Mouse (Mus musculus): ENCODE data around the gene Gm11937.
A peak's percentile ranks its signal among the peaks of the same experiment; 100 is the strongest.
"Not testable (repeated sequence)": the region's sequence is repeated elsewhere in the genome, so short reads cannot be mapped to it uniquely, and the experiment has no call there.

Gm11937 gene

DNA sequence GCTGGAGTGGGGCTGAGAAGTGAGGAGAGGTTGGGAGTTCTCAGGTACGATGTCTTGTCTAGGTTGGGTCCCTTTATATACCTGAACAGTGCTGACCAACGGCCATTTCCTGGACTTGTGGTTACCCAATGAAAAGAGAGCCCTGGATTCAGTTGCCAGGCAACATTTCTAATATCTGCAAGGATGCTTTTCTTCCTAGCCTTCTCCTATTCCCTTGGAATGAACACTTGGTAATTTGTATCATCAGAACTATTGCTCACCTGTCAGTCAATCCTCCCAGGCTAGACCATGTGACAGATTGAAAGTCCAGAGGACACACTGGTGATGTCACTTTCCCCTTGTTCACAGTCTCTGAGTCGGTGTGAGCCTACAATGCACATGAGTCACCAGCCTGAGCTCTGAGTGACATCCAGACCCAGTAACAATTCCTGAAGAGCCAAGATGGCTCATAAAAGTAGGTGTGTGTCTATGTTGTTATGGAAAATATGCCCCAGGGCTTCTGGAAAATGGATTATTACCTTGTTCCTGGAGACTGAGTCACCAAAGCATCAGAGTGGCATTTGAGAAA lies 4.9 kb upstream of the Gm11937 start, which contains the start of gene Krtap2-4:
Krtap2-4 (minus strand) TSS at position 51 of the 568 bp plus-strand sequence.
- H3K27me3 ChIP-seq (ENCODE audit: control insufficient read depth, insufficient read depth, low read length, poor library complexity, severe bottlenecking): no peaks in the 10 kb centered on the region
- no peaks in the 10 kb centered on the region for H3K36me3 ChIP-seq (ENCODE audit: control insufficient read depth, insufficient read depth, low read length, poor library complexity, severe bottlenecking)
- no peak for DNase-seq (ENCODE audit: low read depth, low spot score)

DNA sequence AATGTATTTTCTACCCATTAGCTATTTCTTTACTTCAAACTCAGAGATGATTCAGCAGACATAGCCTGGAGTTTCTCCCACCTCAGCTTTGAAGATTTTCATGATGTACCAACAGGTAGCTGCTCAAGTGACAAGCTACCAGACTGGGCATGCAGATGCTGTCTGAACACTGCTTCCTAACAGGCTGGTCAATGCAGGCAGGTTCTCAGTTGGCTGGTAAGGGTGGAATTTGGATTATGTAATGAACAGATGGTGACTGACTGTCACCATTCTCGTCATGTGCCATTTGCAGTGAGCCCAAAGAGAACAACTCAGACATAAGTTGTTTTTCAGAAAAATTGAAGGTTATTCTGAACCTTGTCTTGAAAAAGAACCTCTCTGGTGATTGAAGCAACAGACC lies 863 bp downstream of the Gm11937 start:
- DNase-seq (ENCODE audit: low read depth, low spot score): no peak
- Histone ChIP-seq H3K27me3 (ENCODE audit: control insufficient read depth, insufficient read depth, low read length, poor library complexity, severe bottlenecking) (no peaks in the 10 kb centered on the region), H3K36me3 (ENCODE audit: control insufficient read depth, insufficient read depth, low read length, poor library complexity, severe bottlenecking) (no peaks in the 10 kb centered on the region)

DNA sequence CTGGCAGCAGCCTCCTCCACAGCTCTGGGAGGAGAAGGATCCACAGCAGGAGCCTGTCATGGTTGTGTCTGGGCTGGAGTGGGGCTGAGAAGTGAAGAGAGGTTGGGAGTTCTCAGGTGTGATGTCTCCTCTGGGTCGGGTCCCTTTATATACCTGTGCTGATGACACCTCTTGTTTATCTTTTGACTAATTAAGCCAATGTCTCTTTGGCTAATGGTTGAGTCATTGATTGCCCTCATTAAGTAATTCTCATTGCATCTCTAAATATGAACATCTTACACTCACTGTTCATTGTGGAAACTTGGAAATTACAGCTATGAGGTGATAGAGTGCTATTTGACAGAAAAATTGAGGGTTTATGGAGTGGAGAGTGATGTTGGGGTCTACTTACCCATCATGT lies 6.8 kb downstream of the Gm11937 start, which contains the start of gene Gm11938:
Gm11938 (minus strand) TSS at position 101 of the 400 bp plus-strand sequence.
- H3K27me3 ChIP-seq (ENCODE audit: control insufficient read depth, insufficient read depth, low read length, poor library complexity, severe bottlenecking); DNase-seq (ENCODE audit: low read depth, low spot score); H3K36me3 ChIP-seq (ENCODE audit: control insufficient read depth, insufficient read depth, low read length, poor library complexity, severe bottlenecking): not testable (repeated sequence)

DNA sequence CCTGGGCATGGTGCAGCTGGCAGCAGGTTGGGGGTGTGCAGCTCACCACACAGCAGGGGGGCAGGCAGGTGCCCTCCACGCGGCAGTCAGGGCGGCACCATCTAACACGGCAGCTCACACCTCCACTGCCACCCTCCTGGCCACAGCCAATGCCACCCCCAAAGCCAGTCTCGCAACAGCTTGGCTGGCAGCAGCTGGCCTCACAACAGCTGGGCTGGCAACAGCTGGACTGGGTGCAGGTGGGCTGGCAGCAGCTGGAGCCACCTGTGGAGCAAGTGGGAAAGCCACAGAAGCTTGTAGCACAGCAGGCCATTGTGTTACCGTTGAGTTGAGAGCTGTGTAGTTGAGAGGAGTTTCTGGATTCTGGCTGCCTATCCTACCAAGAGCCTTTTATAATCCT lies 12.2 kb downstream of the Gm11937 start, which contains the start of gene Krtap9-3:
Krtap9-3 (minus strand) TSS at position 364 of the 400 bp plus-strand sequence.
- not testable (repeated sequence) for H3K27me3 ChIP-seq (ENCODE audit: control insufficient read depth, insufficient read depth, low read length, poor library complexity, severe bottlenecking)

DNA sequence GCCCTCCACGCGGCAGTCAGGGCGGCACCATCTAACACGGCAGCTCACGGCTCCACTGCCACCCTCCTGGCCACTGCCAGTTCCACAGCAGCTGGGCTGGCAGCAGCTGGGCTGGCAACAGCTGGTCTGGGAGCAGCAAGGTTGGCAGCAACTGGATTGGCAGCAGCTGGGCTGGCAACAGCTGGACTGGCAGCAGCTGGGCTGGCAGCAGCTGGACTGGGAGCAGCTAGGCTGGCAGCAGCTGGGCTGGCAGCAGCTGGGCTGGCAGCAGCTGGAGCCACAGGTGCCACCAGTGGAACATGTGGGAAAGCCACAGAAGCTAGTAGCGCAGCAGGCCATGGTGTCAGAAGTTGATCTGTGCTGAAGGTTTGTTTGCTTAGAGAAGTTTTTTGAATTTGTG lies 19.0 kb downstream of the Gm11937 start, which contains the start of gene Krtap1-3:
Krtap1-3 (minus strand) TSS at position 359 of the 400 bp plus-strand sequence.
- no peak for DNase-seq (ENCODE audit: low read depth, low spot score)
- Histone ChIP-seq H3K36me3 (ENCODE audit: control insufficient read depth, insufficient read depth, low read length, poor library complexity, severe bottlenecking) (no peaks in the 10 kb centered on the region), H3K27me3 (ENCODE audit: control insufficient read depth, insufficient read depth, low read length, poor library complexity, severe bottlenecking) (no peaks in the 10 kb centered on the region)

More for the DNA sequence above, 12.2 kb downstream of the Gm11937 start, which contains the start of gene Krtap9-3:
- not testable (repeated sequence) for H3K36me3 ChIP-seq (ENCODE audit: control insufficient read depth, insufficient read depth, low read length, poor library complexity, severe bottlenecking); DNase-seq (ENCODE audit: low read depth, low spot score)

DNA sequence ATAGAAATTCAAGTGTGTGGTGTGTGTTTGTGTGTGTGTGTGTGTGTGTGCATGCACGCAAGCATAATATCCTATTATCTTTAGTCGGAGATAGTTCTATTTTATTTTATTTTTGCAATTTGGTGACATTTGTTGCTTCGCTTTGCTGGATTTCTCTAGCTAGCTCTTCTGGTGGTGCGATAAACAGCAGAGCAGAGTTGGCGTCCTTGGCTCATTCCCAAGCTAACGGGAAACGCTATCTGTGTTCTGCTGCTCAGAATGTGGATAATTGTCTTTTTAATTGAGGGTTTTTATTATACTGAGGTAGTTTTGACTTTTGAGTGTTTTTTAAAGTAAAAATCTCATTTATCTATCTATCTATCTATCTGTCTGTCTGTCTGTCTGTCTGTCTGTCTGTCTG lies 24.9 kb downstream of the Gm11937 start:
- DNase-seq (ENCODE audit: low read depth, low spot score): no peak
- Histone ChIP-seq H3K36me3 (ENCODE audit: control insufficient read depth, insufficient read depth, low read length, poor library complexity, severe bottlenecking) (no peaks in the 10 kb centered on the region), H3K27me3 (ENCODE audit: control insufficient read depth, insufficient read depth, low read length, poor library complexity, severe bottlenecking) (no peaks in the 10 kb centered on the region)

DNA sequence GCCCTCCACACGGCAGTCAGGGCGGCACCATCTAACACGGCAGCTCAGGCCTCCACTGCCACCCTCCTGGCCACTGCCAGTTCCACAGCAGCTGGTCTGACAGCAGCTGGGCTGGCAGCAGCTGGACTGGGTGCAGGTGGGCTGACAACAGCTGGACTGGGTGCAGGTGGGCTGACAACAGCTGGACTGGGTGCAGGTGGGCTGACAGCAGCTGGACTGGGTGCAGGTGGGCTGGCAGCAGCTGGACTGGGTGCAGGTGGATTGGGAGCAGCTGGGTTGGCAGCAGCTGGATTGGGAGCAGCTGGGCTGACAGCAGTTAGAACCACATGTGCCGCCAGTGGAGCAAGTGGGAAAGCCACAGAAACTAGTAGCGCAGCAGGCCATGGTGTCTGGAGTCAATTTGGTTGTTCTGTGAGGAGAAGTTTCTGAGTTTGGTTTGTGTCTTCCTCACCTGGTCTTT lies 26.7 kb downstream of the Gm11937 start, which contains the start of gene Krtap1-4:
Krtap1-4 (minus strand) TSS at position 410 of the 460 bp plus-strand sequence.
- DNase-seq (ENCODE audit: low read depth, low spot score): no peak
- no peaks in the 10 kb centered on the region for H3K36me3 ChIP-seq (ENCODE audit: control insufficient read depth, insufficient read depth, low read length, poor library complexity, severe bottlenecking)
- H3K27me3 ChIP-seq (ENCODE audit: control insufficient read depth, insufficient read depth, low read length, poor library complexity, severe bottlenecking): no peaks in the 10 kb centered on the region

DNA sequence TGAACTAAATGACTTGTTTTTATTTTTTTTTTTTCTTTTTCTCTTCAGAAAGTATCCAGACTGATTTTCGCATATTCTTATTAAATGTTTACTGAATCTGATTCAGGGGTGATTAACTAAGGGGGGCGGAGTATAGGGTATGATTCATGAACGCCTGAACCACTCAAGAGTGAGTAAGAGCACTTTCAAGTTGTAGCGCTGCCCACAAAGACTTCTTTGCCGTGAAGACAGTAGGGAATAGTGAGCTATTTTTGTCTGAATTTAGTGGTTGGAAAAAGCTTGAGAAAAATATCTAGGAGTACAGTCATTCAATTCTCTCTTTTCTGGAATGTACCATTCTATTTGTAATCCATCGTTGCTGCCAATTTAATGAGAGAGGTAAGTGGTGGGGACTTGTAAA lies 28.4 kb downstream of the Gm11937 start:
- Histone ChIP-seq H3K36me3 (ENCODE audit: control insufficient read depth, insufficient read depth, low read length, poor library complexity, severe bottlenecking) (no peaks in the 10 kb centered on the region), H3K27me3 (ENCODE audit: control insufficient read depth, insufficient read depth, low read length, poor library complexity, severe bottlenecking) (no peaks in the 10 kb centered on the region)
- no peak for DNase-seq (ENCODE audit: low read depth, low spot score)

DNA sequence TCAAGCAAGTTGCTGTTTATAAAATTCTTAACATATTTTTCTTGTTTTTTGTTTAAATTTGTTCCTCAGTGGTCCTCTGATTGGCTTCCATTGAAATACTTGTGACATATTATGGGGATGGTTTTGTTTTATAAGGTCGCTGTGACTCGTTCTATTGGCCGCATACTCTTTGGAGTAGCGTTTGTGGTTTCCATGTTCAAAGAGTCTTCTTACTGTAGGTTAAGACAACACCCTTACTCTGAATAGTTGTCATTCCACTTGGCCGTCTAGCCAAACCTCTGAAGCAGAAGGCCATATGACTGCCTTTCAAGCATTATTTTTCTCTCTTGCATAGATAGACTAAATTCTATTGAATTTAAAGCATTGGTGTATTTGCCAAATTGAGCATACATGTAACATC lies 28.9 kb downstream of the Gm11937 start:
- Histone ChIP-seq H3K27me3 (ENCODE audit: control insufficient read depth, insufficient read depth, low read length, poor library complexity, severe bottlenecking) (no peaks in the 10 kb centered on the region), H3K36me3 (ENCODE audit: control insufficient read depth, insufficient read depth, low read length, poor library complexity, severe bottlenecking) (no peaks in the 10 kb centered on the region)
- no peak for DNase-seq (ENCODE audit: low read depth, low spot score)

DNA sequence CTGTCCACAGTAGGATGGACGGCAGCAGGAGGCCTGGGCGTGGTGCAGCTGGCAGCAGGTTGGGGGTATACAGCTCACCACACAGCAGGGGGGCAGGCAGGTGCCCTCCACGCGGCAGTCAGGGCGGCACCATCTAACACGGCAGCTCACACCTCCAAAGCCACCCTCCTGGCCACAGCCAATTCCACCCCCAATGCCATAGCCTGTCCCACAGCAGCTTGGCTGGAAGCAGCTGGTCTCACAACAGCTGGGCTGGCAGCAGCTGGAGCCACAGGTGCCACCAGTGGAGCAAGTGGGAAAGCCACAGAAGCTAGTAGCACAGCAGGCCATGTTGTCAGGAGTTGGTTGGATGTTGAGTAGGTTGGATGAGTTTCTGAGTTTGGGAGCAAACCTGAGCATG lies 29.4 kb downstream of the Gm11937 start, which contains the start of gene Krtap1-5:
Krtap1-5 (minus strand) TSS at position 381 of the 400 bp plus-strand sequence.
- Histone ChIP-seq H3K27me3 (ENCODE audit: control insufficient read depth, insufficient read depth, low read length, poor library complexity, severe bottlenecking) (no peaks in the 10 kb centered on the region), H3K36me3 (ENCODE audit: control insufficient read depth, insufficient read depth, low read length, poor library complexity, severe bottlenecking) (no peaks in the 10 kb centered on the region)
- DNase-seq (ENCODE audit: low read depth, low spot score): no peak

DNA sequence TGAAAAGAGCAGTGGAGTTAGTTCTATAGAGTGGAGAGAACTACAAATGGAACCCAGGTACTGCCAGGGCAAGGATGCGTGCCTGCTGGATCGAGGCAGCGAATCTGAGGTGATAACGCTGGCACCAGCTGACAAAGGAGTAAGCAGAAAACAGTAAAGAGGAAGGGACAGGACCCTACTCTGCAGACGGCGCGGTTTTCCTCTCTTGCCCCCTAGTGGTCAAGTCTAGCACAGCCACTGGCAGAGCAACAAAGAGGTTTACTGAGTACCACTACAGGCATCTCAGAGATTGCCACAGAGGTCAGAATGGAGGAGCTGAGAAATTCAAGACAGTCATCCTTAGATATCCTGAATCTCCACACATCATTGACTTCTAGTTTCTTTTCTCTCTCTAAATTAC lies 35.9 kb downstream of the Gm11937 start:
- H3K27me3 ChIP-seq (ENCODE audit: control insufficient read depth, insufficient read depth, low read length, poor library complexity, severe bottlenecking): no peaks in the 10 kb centered on the region
- peak; percentile 59 for DNase-seq (ENCODE audit: low read depth, low spot score)
- no peaks in the 10 kb centered on the region for H3K36me3 ChIP-seq (ENCODE audit: control insufficient read depth, insufficient read depth, low read length, poor library complexity, severe bottlenecking)

DNA sequence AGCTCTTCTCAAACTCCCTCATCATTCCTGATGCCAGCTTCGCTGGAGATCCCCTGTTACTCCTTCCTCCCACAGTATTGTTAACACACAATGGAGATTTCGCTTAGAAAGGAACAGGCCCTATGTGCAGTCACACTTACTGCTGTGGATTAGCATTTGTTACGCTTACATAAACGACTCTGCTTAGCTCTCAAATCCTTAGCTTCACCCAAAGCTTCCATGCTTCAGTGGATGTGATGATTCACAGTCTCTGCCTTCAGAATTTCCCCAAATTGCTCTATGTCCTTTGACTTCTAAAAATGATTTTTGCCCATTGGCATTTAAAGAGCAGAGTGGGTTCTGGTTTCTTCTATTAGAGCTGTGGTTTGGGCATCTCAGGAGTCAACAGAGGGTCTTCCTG lies 36.8 kb downstream of the Gm11937 start:
- no peaks in the 10 kb centered on the region for H3K36me3 ChIP-seq (ENCODE audit: control insufficient read depth, insufficient read depth, low read length, poor library complexity, severe bottlenecking)
- no peak for DNase-seq (ENCODE audit: low read depth, low spot score)
- H3K27me3 ChIP-seq (ENCODE audit: control insufficient read depth, insufficient read depth, low read length, poor library complexity, severe bottlenecking): no peaks in the 10 kb centered on the region

DNA sequence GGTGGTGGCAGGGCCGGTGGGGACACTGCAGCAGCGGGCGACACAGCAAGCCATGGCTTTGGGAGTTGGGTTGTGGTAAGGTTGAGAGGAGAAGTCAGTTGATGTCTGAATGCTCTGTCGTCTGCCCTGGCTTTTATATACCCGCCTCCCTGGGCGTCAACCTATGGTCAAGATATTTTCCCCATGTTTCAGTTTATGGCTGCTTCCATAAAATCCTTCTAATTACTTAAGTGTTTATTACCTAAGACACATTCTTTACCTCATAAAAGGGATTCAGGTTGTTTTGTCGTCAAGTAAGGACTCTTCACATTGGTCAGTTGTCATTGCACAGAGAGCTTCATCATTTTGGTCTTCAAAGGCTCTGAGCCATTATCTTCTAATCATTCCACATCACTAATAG lies 43.5 kb downstream of the Gm11937 start, which contains the start of gene Krtap3-1:
Krtap3-1 (minus strand) TSS at position 101 of the 400 bp plus-strand sequence.
- no peak for DNase-seq (ENCODE audit: low read depth, low spot score)
- no peaks in the 10 kb centered on the region for H3K27me3 ChIP-seq (ENCODE audit: control insufficient read depth, insufficient read depth, low read length, poor library complexity, severe bottlenecking)
- no peaks in the 10 kb centered on the region for H3K36me3 ChIP-seq (ENCODE audit: control insufficient read depth, insufficient read depth, low read length, poor library complexity, severe bottlenecking)

DNA sequence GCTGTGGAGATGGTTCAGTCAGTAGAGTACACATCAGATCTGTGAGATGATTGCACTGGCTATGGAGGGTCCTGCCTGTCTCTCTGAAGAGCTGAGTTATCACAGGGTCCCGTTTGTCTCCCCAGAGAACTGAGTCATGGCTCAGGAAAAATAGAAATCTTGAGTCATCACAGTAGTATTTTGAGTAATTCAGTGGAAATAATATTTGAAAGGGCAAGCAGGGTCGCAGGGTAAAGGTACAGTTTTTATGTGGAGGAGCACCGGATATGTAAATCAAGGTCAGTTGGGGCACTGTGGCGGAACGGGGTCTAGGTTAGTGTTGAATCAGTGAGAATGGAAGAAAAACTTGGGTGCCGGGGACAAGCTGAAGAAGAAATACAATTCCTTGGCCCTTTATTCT lies 47.4 kb downstream of the Gm11937 start:
- no peak for DNase-seq (ENCODE audit: low read depth, low spot score)
- Histone ChIP-seq H3K36me3 (ENCODE audit: control insufficient read depth, insufficient read depth, low read length, poor library complexity, severe bottlenecking) (no peaks in the 10 kb centered on the region), H3K27me3 (ENCODE audit: control insufficient read depth, insufficient read depth, low read length, poor library complexity, severe bottlenecking) (no peaks in the 10 kb centered on the region)
